Comparison of ENCODE assay signal across 20 mouse cellular contexts in genomic region chr14:107656595-107656994, GRCm38 (mm10).
DNase-seq lines count a peak whose midpoint lies in the region; ATAC-seq and TF ChIP-seq lines count a peak whose summit lies in the region.
"Had no signal": no experiment of that assay in that cellular context is flagged by ENCODE, and none has a peak within 500 bp of the region (broad histone marks: within the 10 kb centered on the region; RNA-seq: fewer than 3 reads in every experiment).

No protein-coding gene starts in this region.

- H3K36me3 ChIP-seq in forebrain, embryonic 14.5 days (ENCODE audit: control insufficient read depth, insufficient read depth, low read length) = no peaks in the 10 kb centered on the region
- no peaks in the 10 kb centered on the region for H3K36me3 ChIP-seq in forebrain, postnatal 0 days (ENCODE audit: insufficient read depth)
- no peaks in the 10 kb centered on the region for H3K36me3 ChIP-seq in neural tube, embryonic 11.5 days (ENCODE audit: control insufficient read depth, insufficient read depth, low read length)
- H3K36me3 ChIP-seq in neural tube, embryonic 15.5 days = no peaks in the 10 kb centered on the region
- H3K36me3 ChIP-seq: embryonic facial prominence, embryonic 10.5 days; heart, embryonic 15.5 days; hindbrain, embryonic 10.5 days had no signal

- no peak for TF ChIP-seq CTCF in forebrain, postnatal 0 days (IDR thresholded peaks at IDR 0.05; ENCODE audit: low read depth)

- H3K9me3 ChIP-seq in forebrain, embryonic 14.5 days (replicated peaks; ENCODE audit: control insufficient read depth, low read length) = no peaks in the 10 kb centered on the region
- H3K9me3 ChIP-seq in forebrain, postnatal 0 days (ENCODE audit: low read length) = no peaks in the 10 kb centered on the region
- no peaks in the 10 kb centered on the region for H3K9me3 ChIP-seq in neural tube, embryonic 11.5 days (ENCODE audit: control insufficient read depth, low read length)
- H3K9me3 ChIP-seq in neural tube, embryonic 15.5 days (replicated peaks) = no peaks in the 10 kb centered on the region
- H3K9me3 ChIP-seq: embryonic facial prominence, embryonic 10.5 days; heart, embryonic 15.5 days; hindbrain, embryonic 10.5 days had no signal

- ATAC-seq in forebrain, embryonic 14.5 days = 0 out of 2 replicates have a peak, but pooled peaks have one; percentile 23
- ATAC-seq in forebrain, postnatal 0 days = no peak
- ATAC-seq in neural tube, embryonic 11.5 days (ENCODE audit: insufficient read depth, low FRiP score, low TSS enrichment) = peak; percentile 60; the same call in 1 of the 2 replicates
- ATAC-seq in neural tube, embryonic 15.5 days (ENCODE audit: low FRiP score) = no peak
- ATAC-seq: hindbrain, embryonic 16.5 days; inflammation-experienced regulatory T-cells, adult 6 months; intestine, postnatal 0 days had no signal

- WGBS in forebrain, embryonic 14.5 days = 65% methylated on average over 3 of the region's 3 CpGs
- 40% methylated on average over 3 of the region's 3 CpGs for WGBS in forebrain, postnatal 0 days
- 22% methylated on average over 3 of the region's 3 CpGs for WGBS in neural tube, embryonic 11.5 days
- 17% methylated on average over 3 of the region's 3 CpGs for WGBS in neural tube, embryonic 15.5 days

- no peaks in the 10 kb centered on the region for H3K27me3 ChIP-seq in forebrain, embryonic 14.5 days (replicated peaks; ENCODE audit: control insufficient read depth, insufficient read depth, low read length)
- H3K27me3 ChIP-seq in forebrain, postnatal 0 days (ENCODE audit: insufficient read depth, low read length) = no peaks in the 10 kb centered on the region
- H3K27me3 ChIP-seq in neural tube, embryonic 11.5 days (ENCODE audit: control insufficient read depth, insufficient read depth, low read length) = no peaks in the 10 kb centered on the region
- H3K27me3 ChIP-seq in neural tube, embryonic 15.5 days (replicated peaks) = no peaks in the 10 kb centered on the region
- H3K27me3 ChIP-seq: heart, embryonic 15.5 days had no signal

- H3K4me3 ChIP-seq in forebrain, embryonic 14.5 days (ENCODE audit: low read depth, low read length) = no peak overlapping the region
- H3K4me3 ChIP-seq in forebrain, postnatal 0 days (ENCODE audit: low read depth, low read length) = no peak overlapping the region
- H3K4me3 ChIP-seq in neural tube, embryonic 11.5 days (ENCODE audit: low read depth, low read length) = no peak overlapping the region
- no peak overlapping the region for H3K4me3 ChIP-seq in neural tube, embryonic 15.5 days (replicated peaks)
- H3K4me3 ChIP-seq: embryonic facial prominence, embryonic 10.5 days; heart, adult 2 months; heart, embryonic 15.5 days; hindbrain, embryonic 10.5 days had no signal

- H3K4me2 ChIP-seq in forebrain, embryonic 14.5 days (ENCODE audit: low read length) = no peak overlapping the region
- H3K4me2 ChIP-seq in forebrain, postnatal 0 days (ENCODE audit: low read depth) = no peak overlapping the region
- no peak overlapping the region for H3K4me2 ChIP-seq in neural tube, embryonic 11.5 days (ENCODE audit: low read depth)
- no peak overlapping the region for H3K4me2 ChIP-seq in neural tube, embryonic 15.5 days
- H3K4me2 ChIP-seq: heart, embryonic 11.5 days; heart, embryonic 15.5 days had no signal

- H3K9ac ChIP-seq in forebrain, embryonic 14.5 days (ENCODE audit: low read length) = no peak overlapping the region
- H3K9ac ChIP-seq in forebrain, postnatal 0 days = no peak overlapping the region
- no peak overlapping the region for H3K9ac ChIP-seq in neural tube, embryonic 11.5 days (ENCODE audit: low read length)
- no peak overlapping the region for H3K9ac ChIP-seq in neural tube, embryonic 15.5 days (replicated peaks)
- H3K9ac ChIP-seq: heart, embryonic 15.5 days had no signal

- peak; percentile 13 for DNase-seq in forebrain, embryonic 14.5 days (ENCODE audit: low spot score)
- no peak for DNase-seq in forebrain, postnatal 0 days
- DNase-seq in neural tube, embryonic 11.5 days (ENCODE audit: low spot score) = no peak
- DNase-seq in embryo, embryonic 11 days = peak; percentile 12
- DNase-seq in heart, postnatal 4 days = no peak
- DNase-seq: adrenal gland, adult 2 months; adrenal gland, postnatal 25 days; cerebellum, adult 2 months; cerebellum, postnatal 10 days; gastrocnemius, postnatal 14 days; heart, adult 2 months; heart, postnatal 14 days had no signal

- no peak overlapping the region for H3K27ac ChIP-seq in forebrain, embryonic 14.5 days (ENCODE audit: low read depth, low read length)
- H3K27ac ChIP-seq in forebrain, postnatal 0 days (ENCODE audit: low read depth, low read length) = no peak overlapping the region
- no peak overlapping the region for H3K27ac ChIP-seq in neural tube, embryonic 11.5 days (ENCODE audit: low read depth, low read length)
- H3K27ac ChIP-seq in neural tube, embryonic 15.5 days (replicated peaks) = no peak overlapping the region
- H3K27ac ChIP-seq: embryonic facial prominence, embryonic 10.5 days; heart, adult 2 months; heart, embryonic 15.5 days; hindbrain, embryonic 10.5 days had no signal

- no peaks in the 10 kb centered on the region for H3K4me1 ChIP-seq in forebrain, embryonic 14.5 days (ENCODE audit: control insufficient read depth, insufficient read depth, low read length)
- H3K4me1 ChIP-seq in forebrain, postnatal 0 days (ENCODE audit: insufficient read depth) = no peaks in the 10 kb centered on the region
- H3K4me1 ChIP-seq in neural tube, embryonic 11.5 days (ENCODE audit: control insufficient read depth, insufficient read depth, low read length) = no peaks in the 10 kb centered on the region
- no peaks in the 10 kb centered on the region for H3K4me1 ChIP-seq in neural tube, embryonic 15.5 days
- H3K4me1 ChIP-seq: embryonic facial prominence, embryonic 10.5 days; heart, embryonic 15.5 days; hindbrain, embryonic 10.5 days had no signal

Comparison
In these comparisons a context has a peak if more than half of its experiments do, and no peak if none do; other contexts are left out.
1. ATAC-seq: peak in forebrain, embryonic 14.5 days (single experiment) and neural tube, embryonic 11.5 days (single experiment); none in forebrain, postnatal 0 days (single experiment) and neural tube, embryonic 15.5 days (single experiment).
2. DNase-seq: peak in forebrain, embryonic 14.5 days (single experiment) and embryo, embryonic 11 days (single experiment); none in forebrain, postnatal 0 days (single experiment), neural tube, embryonic 11.5 days (single experiment) and heart, postnatal 4 days (single experiment).